Mouse (Mus musculus) natural killer cell, adult 2 months (primary cell): ENCODE measurements around the gene Anxa1.
A peak's percentile ranks its signal among the peaks of the same experiment; 100 is the strongest.

Experiments
- DNase-seq, 2 experiments: peaks; one replicate each; pipeline ENCODE4 v3.0.0; 2022; ENCODE audit warnings: low spot score in 2 of 2

The Anxa1 gene

GRCm38 (mm10) chr19:20381207-20381752, 9.5 kb downstream of the Anxa1 start:
- DNase-seq = no peak

GRCm38 (mm10) chr19:20370175-20370574, 20.6 kb downstream of the Anxa1 start:
- DNase-seq = no peak

- no peak for DNase-seq
These were observed 24.2 kb downstream of the Anxa1 start for GRCm38 (mm10) chr19:20366571-20366970.

- no peak for DNase-seq
These were observed 24.7 kb downstream of the Anxa1 start for GRCm38 (mm10) chr19:20366010-20366409.

GRCm38 (mm10) chr19:20365364-20365763, 25.4 kb downstream of the Anxa1 start:
- DNase-seq = no peak

- DNase-seq = peak; percentile 31 to 55
These were observed 25.8 kb downstream of the Anxa1 start for GRCm38 (mm10) chr19:20364931-20365330.

- no peak for DNase-seq
These were observed 27.5 kb downstream of the Anxa1 start for GRCm38 (mm10) chr19:20363221-20363620.

GRCm38 (mm10) chr19:20361917-20362577, 28.7 kb downstream of the Anxa1 start:
- DNase-seq = no peak

GRCm38 (mm10) chr19:20358679-20359078, 32.1 kb downstream of the Anxa1 start:
- no peak for DNase-seq

GRCm38 (mm10) chr19:20345317-20345917, 45.3 kb downstream of the Anxa1 start:
- DNase-seq = peak; percentile 65 to 71

- DNase-seq = peak; percentile 16 to 20
These were observed 46.0 kb downstream of the Anxa1 start for GRCm38 (mm10) chr19:20344511-20345316.

- DNase-seq = no peak
These were observed 46.7 kb downstream of the Anxa1 start for GRCm38 (mm10) chr19:20344052-20344451.
